Mouse (Mus musculus) stomach, embryonic 16.5 days (tissue): ENCODE results near the gene Cchcr1. TPM values are rescaled to one million over a fixed set of nuclear protein-coding genes. Genes with fewer than 3 reads are reported as not detected.

Source experiments
- polyA plus RNA-seq: library from polyadenylated mRNA; unstranded; fragments of >200 nt; fragmentation: Nextera tagmentation; extraction: Ambion mirVana; gene quantifications from 2 replicates; pipeline ENCODE4 v1.2.1, GENCODE M21; 2015

The Cchcr1 gene
- polyA plus RNA-seq, 1 experiment from 2014 or later: 19.4 TPM

Other genes with a start within 250 kb of the Cchcr1 start
- 0.74 and 0.75 TPM in 2 replicates for gene H2-Q1, start 196.7 kb upstream of the Cchcr1 start, polyA plus RNA-seq
- gene H2-Q2, start 174.9 kb upstream of the Cchcr1 start, polyA plus RNA-seq: 15.0 and 16.3 TPM in 2 replicates
- gene H2-Q4, start 137.5 kb upstream of the Cchcr1 start, polyA plus RNA-seq: 2.2 and 2.6 TPM in 2 replicates
- 0.86 and 1.1 TPM in 2 replicates for gene H2-Q6, start 92.2 kb upstream of the Cchcr1 start, polyA plus RNA-seq
- gene H2-Q7, start 77.9 kb upstream of the Cchcr1 start, polyA plus RNA-seq: 3.6 and 4.2 TPM in 2 replicates
- gene H2-Q10, start 47.0 kb upstream of the Cchcr1 start, polyA plus RNA-seq: 17.9 and 22.4 TPM in 2 replicates
- not detected in 2 replicates for gene Pou5f1, start 11.1 kb upstream of the Cchcr1 start, polyA plus RNA-seq
- 79.6 and 83.1 TPM in 2 replicates for gene Tcf19, start 276 bp upstream of the Cchcr1 start, polyA plus RNA-seq
- 1.3 and 2.0 TPM in 2 replicates for gene Psors1c2, start 16.1 kb downstream of the Cchcr1 start, polyA plus RNA-seq
- 7.7 and 24.9 TPM in 2 replicates for gene Cdsn, start 35.0 kb downstream of the Cchcr1 start, polyA plus RNA-seq
- gene 2300002M23Rik, start 50.4 kb downstream of the Cchcr1 start, polyA plus RNA-seq: 115 and 211 TPM in 2 replicates
- 10.2 and 14.0 TPM in 2 replicates for gene Sfta2, start 84.4 kb downstream of the Cchcr1 start, polyA plus RNA-seq
- 2.9 and 4.5 TPM in 2 replicates for gene Gm9573, start 109.5 kb downstream of the Cchcr1 start, polyA plus RNA-seq
- 71.0 and 145 TPM in 2 replicates for gene Mucl3, start 126.6 kb downstream of the Cchcr1 start, polyA plus RNA-seq
- 17.2 and 17.4 TPM in 2 replicates for gene Vars2, start 150.5 kb downstream of the Cchcr1 start, polyA plus RNA-seq
- gene Gtf2h4, start 156.6 kb downstream of the Cchcr1 start, polyA plus RNA-seq: 38.6 and 41.5 TPM in 2 replicates
- gene Ddr1, start 187.5 kb downstream of the Cchcr1 start, polyA plus RNA-seq: 81.5 and 86.5 TPM in 2 replicates